Mouse (Mus musculus) Patski (cell line): Measurements from ENCODE around the gene Pacs2. TPM values are rescaled to one million over a fixed set of nuclear protein-coding genes. Genes with fewer than 3 reads are reported as not detected.

Experiments
- ATAC-seq: fragments of 100-300 bp; one replicate; pipeline ENCODE4 v1.8.0; 2021
- CTCF ChIA-PET: fragments of 350-600 bp; sonication (Branson Sonifier 250); formaldehyde crosslinking; loops from one replicate; lab custom pipeline; 2022; ENCODE audit warnings: inconsistent platforms; lab: Charles Lee
- POLR2A ChIA-PET: fragments of 350-600 bp; sonication (Branson Sonifier 250); formaldehyde crosslinking; loops from one replicate; lab custom pipeline; 2022; ENCODE audit warnings: antibody characterized with exemption, inconsistent platforms; lab: Charles Lee
- DNase-seq: peaks from one replicate; pipeline ENCODE4 v3.0.0-alpha.2; 2011; ENCODE audit warnings: low read depth, low spot score
- H3K27me3 ChIP-seq: fragments of 371-371 bp; one replicate; pipeline ENCODE4 v1.5.1; 2021
- CTCF ChIP-seq: fragments of 100-300 bp; IDR thresholded peaks from one replicate; pipeline ENCODE4 v1.5.1; 2021
- in situ Hi-C: fragments of 300-500 bp; cut with MboI; formaldehyde crosslinking; loops from 3 replicates; pipeline ENCODE4 v1.11.1; 2018; ENCODE audit warnings: low pct_unique_long_range_greater_than_20kb, mixed read lengths
- polyA plus RNA-seq: library from polyadenylated mRNA; unstranded; gene quantifications from one replicate; pipeline ENCODE4 v1.2.3, GENCODE M21; 2021

Gene Pacs2
- polyA plus RNA-seq, 1 experiment from 2014 or later = 70.8 TPM

GRCm38 (mm10) chr12:113023082-113023481, 8.8 kb downstream of the Pacs2 start:
- H3K27me3 ChIP-seq = no peaks in the 10 kb centered on the region
- TF ChIP-seq CTCF = no peak
- POLR2A ChIA-PET = interaction anchor here (1.1 kb wide), 1 partner anchor 9 kb away, joined by 3 read pairs; no protein-coding TSS in a partner anchor
- CTCF ChIA-PET = interaction anchor here (1.2 to 1.5 kb wide), 3 partner anchors 9 to 51 kb away, joined by 3 to 4 read pairs (median 3); partner anchors contain the start of gene Tex22
- ATAC-seq (peak; percentile 78), DNase-seq (no peak)
- in situ Hi-C loops = no loop called here

GRCm38 (mm10) chr12:113026557-113026956, 12.2 kb downstream of the Pacs2 start:
- ATAC-seq = no peak
- CTCF ChIA-PET = interaction anchor here (1.1 to 3.0 kb wide), 4 partner anchors 8 to 21 kb away, joined by 3 to 11 read pairs (median 4); no protein-coding TSS in a partner anchor
- no peak for DNase-seq
- in situ Hi-C loops = no loop called here
- no peaks in the 10 kb centered on the region for H3K27me3 ChIP-seq
- POLR2A ChIA-PET = interaction anchor here (1.1 kb wide), 1 partner anchor 30 kb away, joined by 3 read pairs; no protein-coding TSS in a partner anchor
- TF ChIP-seq CTCF = no peak

GRCm38 (mm10) chr12:113027495-113027894, 13.2 kb downstream of the Pacs2 start:
- TF ChIP-seq CTCF = no peak
- POLR2A ChIA-PET = no interaction called here
- CTCF ChIA-PET = interaction anchor here (0.9 to 3.0 kb wide), 3 partner anchors 9 to 22 kb away, joined by 3 to 11 read pairs (median 3); no protein-coding TSS in a partner anchor
- in situ Hi-C loops = no loop called here
- H3K27me3 ChIP-seq = no peaks in the 10 kb centered on the region
- DNase-seq = no peak
- ATAC-seq = no peak

- DNase-seq (no peak), ATAC-seq (no peak)
- no peaks in the 10 kb centered on the region for H3K27me3 ChIP-seq
- ChIA-PET POLR2A (no interaction called here), CTCF (interaction anchor here (0.9 to 3.0 kb wide), 5 partner anchors 9 to 23 kb away, joined by 3 to 11 read pairs (median 4); no protein-coding TSS in a partner anchor)
- no peak for TF ChIP-seq CTCF
- in situ Hi-C loops = no loop called here
These were observed 13.8 kb downstream of the Pacs2 start for GRCm38 (mm10) chr12:113028067-113028466.

GRCm38 (mm10) chr12:113028898-113029297, 14.6 kb downstream of the Pacs2 start:
- CTCF ChIA-PET = interaction anchor here (1.3 to 1.5 kb wide), 2 partner anchors 8 to 24 kb away, joined by 4 to 6 read pairs; no protein-coding TSS in a partner anchor
- DNase-seq = no peak
- in situ Hi-C loops = no loop called here

GRCm38 (mm10) chr12:113030046-113030445, 15.7 kb downstream of the Pacs2 start:
- DNase-seq (no peak), ATAC-seq (no peak)
- no peaks in the 10 kb centered on the region for H3K27me3 ChIP-seq
- CTCF ChIA-PET = no interaction called here
- in situ Hi-C loops = no loop called here
- POLR2A ChIA-PET = no interaction called here
- TF ChIP-seq CTCF = no peak

More at GRCm38 (mm10) chr12:113028898-113029297, 14.6 kb downstream of the Pacs2 start:
- no peaks in the 10 kb centered on the region for H3K27me3 ChIP-seq
- POLR2A ChIA-PET = interaction anchor here (0.8 kb wide), 1 partner anchor 28 kb away, joined by 3 read pairs; the partner anchor contains the start of gene Brf1
- ATAC-seq = no peak
- no peak for TF ChIP-seq CTCF

- TF ChIP-seq CTCF = no peak
- in situ Hi-C loops = no loop called here
- CTCF ChIA-PET = no interaction called here
These were observed 16.7 kb downstream of the Pacs2 start for GRCm38 (mm10) chr12:113030993-113031392.

GRCm38 (mm10) chr12:113031441-113031840, 17.1 kb downstream of the Pacs2 start:
- DNase-seq = no peak
- POLR2A ChIA-PET = interaction anchor here (1.0 kb wide), 1 partner anchor 9 kb away, joined by 3 read pairs; no protein-coding TSS in a partner anchor

More at GRCm38 (mm10) chr12:113030993-113031392, 16.7 kb downstream of the Pacs2 start:
- POLR2A ChIA-PET = no interaction called here
- no peak for DNase-seq
- no peak for ATAC-seq
- no peaks in the 10 kb centered on the region for H3K27me3 ChIP-seq

GRCm38 (mm10) chr12:113032296-113033250, 18.3 kb downstream of the Pacs2 start:
- no peaks in the 10 kb centered on the region for H3K27me3 ChIP-seq
- ATAC-seq (peak; percentile 86), DNase-seq (no peak)
- ChIA-PET POLR2A (interaction anchor here (1.0 to 1.1 kb wide), 2 partner anchors 8 to 11 kb away, joined by 3 read pairs; no protein-coding TSS in a partner anchor), CTCF (interaction anchor here (0.9 to 1.8 kb wide), 4 partner anchors 10 to 28 kb away, joined by 3 to 5 read pairs (median 4); no protein-coding TSS in a partner anchor)
- in situ Hi-C loops = no loop called here
- TF ChIP-seq CTCF = no peak

More at GRCm38 (mm10) chr12:113031441-113031840, 17.1 kb downstream of the Pacs2 start:
- in situ Hi-C loops = no loop called here
- CTCF ChIA-PET = interaction anchor here (1.8 kb wide), 1 partner anchor 9 kb away, joined by 4 read pairs; no protein-coding TSS in a partner anchor
- H3K27me3 ChIP-seq = no peaks in the 10 kb centered on the region
- no peak for TF ChIP-seq CTCF
- ATAC-seq = no peak

GRCm38 (mm10) chr12:113035093-113035492, 20.8 kb downstream of the Pacs2 start:
- H3K27me3 ChIP-seq = no peaks in the 10 kb centered on the region
- ATAC-seq (no peak), DNase-seq (no peak)
- POLR2A ChIA-PET = no interaction called here
- no peak for TF ChIP-seq CTCF
- CTCF ChIA-PET = interaction anchor here (0.7 kb wide), 1 partner anchor 23 kb away, joined by 3 read pairs; no protein-coding TSS in a partner anchor
- in situ Hi-C loops = no loop called here
